Mouse (Mus musculus) cerebellum, adult 2 months (tissue): ENCODE data around the gene Tmcc2. TPM values are rescaled to one million over a fixed set of nuclear protein-coding genes. Genes with fewer than 3 reads are reported as not detected.
A peak's percentile ranks its signal among the peaks of the same experiment; 100 is the strongest.

ENCODE experiments used
- DNase-seq, 2 experiments: peaks; one replicate each; pipeline ENCODE4 v3.0.0; 2021
- H3K27ac ChIP-seq: fragments of 200-500 bp; 2 replicates; pipeline ENCODE4 v1.5.1; 2012; ENCODE audit warnings: low read length, control low read depth, inconsistent platforms; ENCODE audit not compliant: insufficient read depth
- H3K27me3 ChIP-seq: fragments of 200-500 bp; 2 replicates; pipeline ENCODE4 v1.6.1; 2012; ENCODE audit warnings: inconsistent platforms, mild to moderate bottlenecking, low read length, moderate library complexity; ENCODE audit not compliant: control insufficient read depth, insufficient read depth
- H3K4me1 ChIP-seq: fragments of 200-500 bp; 2 replicates; pipeline ENCODE4 v1.6.1; 2011; ENCODE audit warnings: low read length; ENCODE audit not compliant: control insufficient read depth, insufficient read depth
- H3K4me3 ChIP-seq: fragments of 200-500 bp; replicated peaks from 2 replicates; pipeline ENCODE3; 2011; ENCODE audit warnings: mild to moderate bottlenecking, low read depth, low read length, control low read depth; ENCODE audit not compliant: insufficient read depth
- CTCF ChIP-seq: fragments of 200-500 bp; IDR thresholded peaks from 2 replicates; pipeline ENCODE4 v1.5.1; 2011; ENCODE audit warnings: low read depth, mild to moderate bottlenecking, control low read depth, low read length, moderate library complexity, borderline replicate concordance; ENCODE audit not compliant: insufficient read depth
- POLR2A ChIP-seq: fragments of 200-500 bp; IDR thresholded peaks from 2 replicates; pipeline ENCODE4 v1.6.1; 2011; ENCODE audit warnings: low read length, control low read depth, borderline replicate concordance; ENCODE audit not compliant: insufficient read depth
- WGBS: fragments of 180-500 bp; shearing (Covaris S2); methylation state at CpG from one replicate; pipeline ENCODE4 v1.1.7; 2018; 5-methylcytosine and 5-hydroxymethylcytosine counted together
- polyA plus RNA-seq: library from polyadenylated mRNA; depleted of rRNA; stranded (reverse); fragments of >200 nt; gene quantifications from 2 replicates; pipeline ENCODE4 v1.2.3, GENCODE M21; 2012

Tmcc2 gene
- polyA plus RNA-seq, 1 experiment, result 157 TPM

GRCm38 (mm10) chr1:132317894-132318863, 72.9 kb downstream of the Tmcc2 start:
- Histone ChIP-seq H3K4me1 (peaks cover 12% of the 10 kb centered on the region), H3K27me3 (no peaks in the 10 kb centered on the region), H3K27ac (no peak overlapping the region), H3K4me3 (no peak overlapping the region)
- WGBS, result 80% methylated on average over 8 of the region's 8 CpGs
- TF ChIP-seq CTCF (no peak), POLR2A (no peak)
- no peak for DNase-seq

- 83% methylated on average over 4 of the region's 4 CpGs for WGBS
- no peak for DNase-seq
- Histone ChIP-seq H3K4me1 (peaks cover 12% of the 10 kb centered on the region), H3K27ac (no peak overlapping the region), H3K4me3 (no peak overlapping the region), H3K27me3 (no peaks in the 10 kb centered on the region)
- no peak for TF ChIP-seq POLR2A
- TF ChIP-seq CTCF, result no peak
Measured at GRCm38 (mm10) chr1:132317413-132317812, 73.7 kb downstream of the Tmcc2 start.

GRCm38 (mm10) chr1:132316625-132316994, 74.5 kb downstream of the Tmcc2 start:
- no peak for TF ChIP-seq CTCF
- TF ChIP-seq POLR2A, result no peak
- no peak for DNase-seq
- H3K27me3 ChIP-seq, result no peaks in the 10 kb centered on the region
- no peak overlapping the region for H3K27ac ChIP-seq
- peaks cover 16% of the 10 kb centered on the region for H3K4me1 ChIP-seq
- 68% methylated on average over 7 of the region's 7 CpGs for WGBS
- peak overlapping the region; percentile 50 for H3K4me3 ChIP-seq

GRCm38 (mm10) chr1:132315889-132316624, 75.0 kb downstream of the Tmcc2 start, which contains the start of gene Nuak2:
Gene Nuak2 (plus strand): TSS chr1:132316126.
- WGBS, result 2% methylated on average over 67 of the region's 67 CpGs
- peak; percentile 87 to 89 for DNase-seq
- TF ChIP-seq POLR2A, result peak; percentile 41; the same call in 1 of the 2 replicates
- TF ChIP-seq CTCF, result no peak
- no peaks in the 10 kb centered on the region for H3K27me3 ChIP-seq
- H3K27ac ChIP-seq, result no peak within 1 kb of the TSS
- H3K4me1 ChIP-seq, result peaks cover 16% of the 10 kb centered on the region
- H3K4me3 ChIP-seq, result peak within 1 kb of the TSS; percentile 50

GRCm38 (mm10) chr1:132312703-132313102, 78.4 kb downstream of the Tmcc2 start:
- Histone ChIP-seq H3K4me1 (peaks cover 4% of the 10 kb centered on the region; the same call in 1 of the 2 replicates), H3K27ac (no peak overlapping the region), H3K27me3 (no peaks in the 10 kb centered on the region), H3K4me3 (no peak overlapping the region)
- WGBS, result 59% methylated on average over 3 of the region's 3 CpGs
- peak; percentile 60 to 61 for DNase-seq
- no peak for TF ChIP-seq POLR2A
- peak; percentile 56; the same call in 1 of the 2 replicates for TF ChIP-seq CTCF

GRCm38 (mm10) chr1:132312043-132312442, 79.0 kb downstream of the Tmcc2 start:
- WGBS, result 3% methylated on average over 2 of the region's 2 CpGs
- H3K27me3 ChIP-seq, result no peaks in the 10 kb centered on the region
- DNase-seq, result no peak
- H3K27ac ChIP-seq, result no peak overlapping the region
- peaks cover 4% of the 10 kb centered on the region; the same call in 1 of the 2 replicates for H3K4me1 ChIP-seq
- H3K4me3 ChIP-seq, result no peak overlapping the region
- TF ChIP-seq CTCF, result no peak
- TF ChIP-seq POLR2A, result no peak

GRCm38 (mm10) chr1:132311174-132311859, 79.8 kb downstream of the Tmcc2 start:
- TF ChIP-seq CTCF (no peak), POLR2A (no peak)
- no peak overlapping the region for H3K4me3 ChIP-seq
- peaks cover 4% of the 10 kb centered on the region; the same call in 1 of the 2 replicates for H3K4me1 ChIP-seq
- 93% methylated on average over 10 of the region's 10 CpGs for WGBS
- no peak for DNase-seq
- no peak overlapping the region for H3K27ac ChIP-seq
- no peaks in the 10 kb centered on the region for H3K27me3 ChIP-seq
